Mouse (Mus musculus) neural tube, embryonic 10.5 days (tissue): Measurements from ENCODE around the gene Gm43738.

ENCODE experiments used
- DNase-seq: peaks from one replicate; pipeline ENCODE4 v3.0.0-alpha.2; 2017; ENCODE audit warnings: low spot score; ENCODE audit errors: extremely low spot score

The Gm43738 gene

DNA sequence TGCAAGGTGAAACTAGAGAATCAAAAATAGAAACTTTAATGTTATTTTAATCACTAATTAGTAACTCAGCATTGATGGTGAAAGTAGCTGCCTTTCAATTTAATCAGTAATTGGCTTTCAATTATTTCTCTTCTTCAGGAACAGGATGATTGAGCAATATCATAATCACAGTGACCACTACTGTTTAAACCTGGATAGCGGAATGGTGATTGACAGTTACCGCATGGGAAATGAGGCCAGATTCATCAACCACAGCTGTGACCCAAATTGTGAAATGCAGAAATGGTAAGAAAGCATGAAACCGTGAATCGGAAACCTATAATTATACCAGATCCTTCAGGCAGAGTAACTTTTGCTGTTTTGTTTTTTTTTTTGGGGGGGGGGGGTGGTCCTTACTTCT lies 57.5 kb downstream of the Gm43738 start:
- DNase-seq: no peak
